Mouse (Mus musculus) left cerebral cortex, postnatal 4 days (tissue): ENCODE measurements around the gene Asap2. TPM values are rescaled to one million over a fixed set of nuclear protein-coding genes. Genes with fewer than 3 reads are reported as not detected.
"Not testable (repeated sequence)": the region's sequence is repeated elsewhere in the genome, so short reads cannot be mapped to it uniquely, and the experiment has no call there.

Experiments used
- DNase-seq: peaks from one replicate; pipeline ENCODE4 v3.0.0-alpha.2; 2022
- intact Hi-C: fragments of 180-260 bp; cut with DNase I; formaldehyde crosslinking; loops from one replicate; pipeline ENCODE4 v1.15.1; 2025
- total RNA-seq, 2 experiments: library from RNA; stranded (reverse); gene quantifications; 2 replicates each; pipeline ENCODE4 v1.2.3; 2021

The Asap2 gene
- 10 to 100 TPM; 39.4 to 40.6 TPM for total RNA-seq

DNA sequence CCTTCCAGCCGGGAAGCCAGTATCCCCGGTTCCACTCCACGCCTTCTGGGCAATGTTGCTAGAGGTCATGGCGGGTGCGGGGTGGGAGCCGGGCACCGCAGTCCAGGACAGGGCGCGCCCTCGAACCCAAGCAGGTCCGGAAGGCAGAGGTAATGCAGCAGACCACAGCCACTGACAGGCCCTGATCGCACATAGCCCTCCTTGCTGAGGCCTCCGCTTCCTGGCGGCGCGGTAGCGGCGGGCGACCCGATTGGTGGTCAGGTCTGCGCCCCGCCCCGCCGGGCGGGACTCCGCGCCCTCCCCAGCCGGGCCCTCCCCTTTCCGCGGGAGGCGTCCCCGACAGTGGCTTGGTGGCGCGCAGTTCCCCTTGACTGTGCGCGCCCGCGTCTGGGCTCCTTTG, at the start of gene Asap2:
TSS of gene Asap2 (plus strand) at position 328 of the 400 bp plus-strand sequence.
- peak; percentile 44 for DNase-seq
- intact Hi-C loops = not testable (repeated sequence)

GRCm38 (mm10) chr12:20947051-20947997, 42.9 kb upstream of the Asap2 start:
- DNase-seq, intact Hi-C loops: not testable (repeated sequence)

DNA sequence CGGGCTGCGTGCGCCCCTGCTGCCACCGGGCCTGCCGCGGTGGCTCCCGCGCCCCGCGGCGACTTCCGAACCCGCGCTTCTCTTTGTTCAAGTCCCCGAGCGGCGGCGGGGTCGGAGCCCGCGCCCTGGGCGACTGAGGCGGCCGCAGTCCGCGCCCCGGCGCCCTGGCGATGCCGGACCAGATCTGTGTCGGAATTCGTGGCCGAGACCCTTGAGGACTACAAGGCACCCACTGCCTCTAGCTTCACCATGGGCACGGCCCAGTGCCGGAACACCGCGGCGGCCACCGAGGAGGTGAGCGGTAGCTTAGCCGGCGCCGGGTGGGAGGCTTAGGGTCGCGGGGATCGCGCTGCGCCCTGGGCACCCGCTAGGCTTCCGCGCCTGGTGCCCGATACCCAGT, 320 bp downstream of the Asap2 start:
- intact Hi-C loops = not testable (repeated sequence)
- peak; percentile 1 for DNase-seq

GRCm38 (mm10) chr12:21030875-21031274, 40.6 kb downstream of the Asap2 start:
- DNase-seq, intact Hi-C loops: not testable (repeated sequence)

GRCm38 (mm10) chr12:21046716-21047115, 56.5 kb downstream of the Asap2 start:
- not testable (repeated sequence) for DNase-seq

GRCm38 (mm10) chr12:21075731-21076130, 85.5 kb downstream of the Asap2 start:
- intact Hi-C loops = not testable (repeated sequence)
- DNase-seq = peak; percentile 76

More at GRCm38 (mm10) chr12:21046716-21047115, 56.5 kb downstream of the Asap2 start:
- intact Hi-C loops = not testable (repeated sequence)

- intact Hi-C loops, DNase-seq: not testable (repeated sequence)
These were observed 99.9 kb downstream of the Asap2 start for GRCm38 (mm10) chr12:21090168-21090567.

DNA sequence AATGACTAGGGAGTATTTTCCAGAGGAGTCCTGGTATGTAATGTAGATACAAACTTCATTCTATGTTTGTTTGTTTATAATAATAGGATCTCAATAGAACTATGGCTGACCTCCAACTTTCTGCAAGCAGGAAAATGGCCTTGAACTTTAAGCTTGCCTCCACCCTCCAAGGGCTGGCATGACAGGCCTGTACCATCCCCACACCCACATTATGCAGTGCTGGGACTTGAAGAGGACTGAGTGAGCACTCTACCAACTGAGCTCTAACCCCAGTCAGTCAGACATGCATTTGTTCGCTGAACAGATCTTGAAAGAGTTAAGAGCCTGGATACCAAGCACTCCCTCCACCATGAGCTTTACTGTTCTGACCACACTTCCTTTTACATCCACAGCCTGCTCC, 102.2 kb downstream of the Asap2 start:
- intact Hi-C loops, DNase-seq: not testable (repeated sequence)

- intact Hi-C loops, DNase-seq: not testable (repeated sequence)
These were observed 107.6 kb downstream of the Asap2 start for GRCm38 (mm10) chr12:21097806-21098325.

DNA sequence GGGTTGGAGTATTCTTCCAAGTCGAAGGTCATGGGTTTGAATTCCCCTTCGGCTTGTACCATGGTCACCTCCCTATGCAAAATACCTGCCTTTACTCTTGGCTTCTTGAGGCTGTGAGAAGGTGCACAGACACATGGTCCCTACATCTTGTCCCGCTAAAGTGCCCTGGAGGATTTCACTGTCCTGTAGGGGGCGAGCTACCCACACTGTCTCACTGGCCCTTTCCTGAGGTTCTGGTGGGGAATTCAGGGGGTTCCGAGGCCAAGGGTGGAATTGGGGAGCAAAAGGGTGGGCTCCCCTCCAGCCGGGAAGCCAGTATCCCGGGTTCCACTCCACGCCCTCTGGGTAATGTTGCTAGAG, 120.8 kb downstream of the Asap2 start:
- not testable (repeated sequence) for DNase-seq
- intact Hi-C loops = loop anchor here (5.0 kb wide), 1 partner anchor 116 kb away; no protein-coding TSS in a partner anchor

GRCm38 (mm10) chr12:21111476-21112452, 121.5 kb downstream of the Asap2 start:
- intact Hi-C loops = loop anchor here (5.0 kb wide), 1 partner anchor 116 kb away; no protein-coding TSS in a partner anchor
- DNase-seq = peak; percentile 87

DNA sequence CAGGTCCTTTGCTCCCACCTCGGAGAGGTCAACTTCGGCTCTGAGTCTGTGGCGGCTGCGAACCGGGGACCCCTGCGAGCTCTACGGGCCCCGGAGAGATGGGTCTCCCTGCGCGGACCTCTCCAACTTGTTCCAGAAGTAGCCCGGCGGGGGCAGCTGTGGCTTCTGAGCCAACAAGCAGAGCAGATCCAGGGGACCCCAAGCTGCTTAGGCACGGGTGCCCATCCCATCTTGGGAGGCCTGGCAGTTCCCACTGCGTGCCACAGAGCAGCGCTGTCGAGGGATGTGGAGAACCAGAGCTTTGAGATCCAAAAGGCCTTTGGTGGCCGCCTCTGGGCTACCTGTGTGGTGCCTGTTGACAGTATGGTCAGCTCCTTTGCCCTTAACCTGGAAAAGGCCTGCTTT, 122.2 kb downstream of the Asap2 start:
- intact Hi-C loops = loop anchor here (5.0 kb wide), 1 partner anchor 115 kb away; no protein-coding TSS in a partner anchor

DNA sequence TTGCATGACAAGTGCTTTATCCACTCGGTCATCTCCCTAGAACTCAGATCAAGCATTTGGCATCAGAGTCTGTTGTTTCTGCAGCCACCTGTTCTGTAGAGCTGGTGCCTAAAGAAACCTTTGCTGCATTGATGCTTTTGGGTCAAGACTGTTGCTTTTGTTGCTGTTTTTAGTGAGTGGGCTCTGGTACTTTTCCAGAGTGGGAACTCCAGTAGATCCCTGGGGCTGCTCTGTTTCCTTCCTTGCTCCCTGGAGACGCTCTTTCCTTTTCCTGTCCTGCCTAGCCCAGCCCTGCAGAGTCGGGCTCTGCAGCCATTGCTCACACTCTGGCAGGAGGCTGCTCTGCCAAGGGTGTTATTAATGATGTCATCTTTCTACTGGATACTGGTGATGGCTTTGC, 129.2 kb downstream of the Asap2 start:
- DNase-seq = no peak
- intact Hi-C loops = no loop called here

More for the DNA sequence above, 122.2 kb downstream of the Asap2 start:
- DNase-seq = peak; percentile 77

DNA sequence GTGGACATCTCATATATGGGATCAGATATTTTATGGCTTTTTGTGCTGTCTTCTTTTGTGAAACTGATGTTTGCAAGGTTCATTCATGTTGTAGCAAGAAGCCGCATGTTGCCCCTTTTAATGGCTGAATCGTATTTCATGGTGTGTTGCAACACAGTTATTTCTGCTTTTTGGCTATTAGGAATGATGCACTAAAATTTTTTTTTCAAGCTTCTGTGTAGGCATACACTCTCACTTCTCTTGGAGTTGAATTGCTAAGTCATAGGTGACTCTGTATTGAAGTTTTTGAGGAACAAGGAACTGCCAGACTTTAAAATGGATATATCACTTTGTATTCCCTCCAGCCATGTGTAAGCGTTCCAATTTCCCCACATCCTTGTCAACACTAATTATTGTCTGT, 132.6 kb downstream of the Asap2 start:
- intact Hi-C loops = no loop called here
- no peak for DNase-seq

GRCm38 (mm10) chr12:21123647-21124046, 133.4 kb downstream of the Asap2 start:
- intact Hi-C loops = no loop called here
- DNase-seq = no peak

DNA sequence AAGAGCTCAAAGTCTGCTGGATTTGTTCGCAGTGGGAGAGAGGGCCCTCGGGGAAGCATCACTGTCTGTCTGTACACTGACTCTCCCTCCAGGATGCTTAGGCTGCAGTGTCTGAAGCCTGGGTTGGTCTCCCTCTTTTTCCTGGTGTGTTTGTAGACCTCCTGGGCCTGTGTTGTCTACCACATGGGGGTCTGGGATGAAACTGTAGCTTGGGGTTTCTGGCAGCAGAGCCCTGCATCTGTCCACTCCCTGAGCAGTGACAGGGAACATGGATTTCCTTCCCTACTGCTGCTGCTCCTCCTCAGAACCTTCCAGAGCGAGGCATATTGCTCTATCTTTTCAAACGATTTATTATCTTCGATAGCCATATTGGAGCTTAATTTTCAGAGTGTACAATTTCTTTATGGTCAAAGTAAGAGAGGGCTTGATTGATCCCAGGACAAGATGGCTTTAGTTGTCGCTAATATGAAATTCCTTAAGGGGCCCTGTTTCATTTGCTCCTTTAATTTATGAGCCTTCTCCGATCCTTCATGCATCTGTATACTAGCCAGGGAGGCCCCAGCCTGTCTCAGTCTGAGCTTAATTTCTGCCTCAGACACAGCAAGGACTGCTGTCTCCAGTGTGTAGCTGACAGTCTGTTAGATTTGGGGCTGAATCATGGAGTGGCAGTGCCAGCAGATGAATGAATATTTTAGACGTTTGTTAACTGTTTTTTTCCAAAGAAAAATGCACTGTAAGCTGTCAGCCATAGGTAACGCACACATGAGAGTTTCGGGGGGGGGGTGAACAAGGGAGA, 135.6 kb downstream of the Asap2 start:
- DNase-seq = no peak
- intact Hi-C loops = no loop called here

DNA sequence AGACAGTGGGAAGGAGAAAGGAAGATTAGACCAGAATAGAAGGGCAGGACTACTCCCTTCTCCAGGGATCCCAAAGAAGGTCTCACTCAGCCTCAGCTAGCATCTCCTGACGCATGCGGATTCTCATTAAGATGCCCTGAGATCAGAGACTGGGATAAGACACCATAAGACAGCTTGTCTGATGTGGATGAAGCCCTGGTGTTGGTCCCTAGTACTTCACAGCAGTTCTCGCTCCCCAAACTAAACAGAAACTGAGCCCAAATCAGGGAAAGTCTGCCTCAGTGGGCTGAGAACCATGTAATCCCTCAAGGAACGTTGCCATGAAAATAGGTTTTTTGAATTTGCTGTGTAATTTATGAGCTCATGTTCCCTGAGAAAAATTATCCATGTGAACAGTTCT, 136.3 kb downstream of the Asap2 start:
- intact Hi-C loops = no loop called here
- no peak for DNase-seq

DNA sequence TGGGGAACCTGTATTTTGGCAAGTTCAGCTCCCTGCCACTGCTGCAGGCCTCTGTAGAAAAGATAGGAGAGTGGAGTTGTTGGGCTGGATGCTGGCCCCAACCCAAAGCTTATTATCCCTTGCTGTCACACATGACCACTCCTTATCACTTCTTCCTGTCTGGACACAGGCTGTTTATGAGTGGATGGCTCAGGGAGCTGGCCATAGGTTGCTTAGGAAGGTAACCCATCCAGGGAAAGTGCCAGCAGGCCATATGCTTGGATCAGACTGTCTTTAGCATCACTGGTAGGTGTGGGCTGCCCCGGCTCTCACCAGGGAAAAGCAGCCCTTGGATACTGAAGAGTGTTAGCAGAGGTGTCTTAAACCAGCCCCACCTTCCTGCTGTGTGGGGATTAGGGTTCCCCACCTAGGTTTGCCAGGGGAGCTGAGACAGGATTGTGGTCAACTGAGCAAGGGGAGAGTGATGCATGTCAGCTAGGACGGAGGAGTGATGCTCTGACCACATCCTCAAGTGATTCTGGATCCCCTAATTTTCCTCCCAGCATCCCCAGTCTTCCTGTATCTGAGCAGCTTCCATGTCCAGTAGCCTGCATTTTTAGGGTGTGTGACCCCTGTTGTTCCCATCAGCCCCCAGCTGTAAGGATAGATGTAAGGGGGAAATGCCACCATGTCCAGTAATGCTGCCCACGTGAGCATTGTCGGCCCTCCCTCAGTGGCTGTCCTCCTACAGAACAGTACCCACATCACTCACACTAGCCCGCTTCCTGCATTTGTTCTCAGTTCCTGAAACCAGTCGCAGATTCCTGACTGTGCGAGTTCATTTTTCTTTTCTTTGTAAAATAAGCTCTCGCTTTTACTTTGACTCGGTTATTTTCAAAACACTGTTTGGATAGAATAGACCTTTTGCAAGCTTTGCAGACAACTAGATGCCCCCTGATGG, 138.9 kb downstream of the Asap2 start:
- no peak for DNase-seq
- intact Hi-C loops = no loop called here
